Mouse (Mus musculus): ENCODE measurements around the gene Tnfrsf9. TPM values are rescaled to one million over a fixed set of nuclear protein-coding genes. Genes with fewer than 3 reads are reported as not detected.

Tnfrsf9 gene
- 2.0 and 3.5 TPM in 2 replicates for total RNA-seq (2014; rRNA removed; ENCODE audit: low replicate concordance)
- polyA plus RNA-seq (2015; fragmentation: Nextera tagmentation; extraction: Ambion mirVana), result 0.36 and 0.53 TPM in 2 replicates

DNA sequence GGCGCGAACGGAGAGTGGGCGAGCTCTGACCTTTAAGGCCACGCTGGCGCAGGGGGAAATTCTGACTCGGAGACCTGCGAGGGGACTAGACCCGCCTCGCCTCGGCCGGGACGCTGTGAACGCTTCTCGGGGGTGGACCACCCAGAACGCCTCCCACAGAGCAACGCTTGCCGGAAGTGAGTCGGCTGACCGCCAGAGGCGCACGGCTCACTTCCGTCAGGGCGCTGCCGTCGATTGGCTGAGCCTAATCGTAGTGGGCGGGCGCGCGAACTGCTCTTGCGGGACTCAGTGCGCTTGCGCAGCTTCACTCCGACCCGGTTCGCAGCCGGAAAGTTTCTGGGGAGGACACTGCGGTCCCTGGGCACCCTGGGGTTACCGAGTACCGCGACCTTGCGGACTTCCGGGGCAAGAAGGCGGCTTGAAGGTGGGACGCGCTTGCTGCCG lies at the start of gene Tnfrsf9, which contains the start of gene Park7:
TSS of gene Tnfrsf9 (plus strand) at position 273 of the 444 bp plus-strand sequence.
TSS of gene Park7 (minus strand) at position 148 of the 444 bp plus-strand sequence.
- under 1% methylated on average over 48 of the region's 48 CpGs for WGBS
- Histone ChIP-seq H3K36me3 (replicated peaks; ENCODE audit: control insufficient read depth, insufficient read depth, low read length) (no peaks in the 10 kb centered on the region), H3K9ac (replicated peaks; ENCODE audit: low read depth, low read length) (peak within 1 kb of the TSS; percentile 75), H3K4me2 (ENCODE audit: low read depth, low read length) (peak within 1 kb of the TSS; percentile 74), H3K4me3 (ENCODE audit: low read depth, low read length) (peak within 1 kb of the TSS; percentile 69), H3K9me3 (replicated peaks; ENCODE audit: control insufficient read depth, low read length) (no peaks in the 10 kb centered on the region), H3K4me1 (ENCODE audit: control insufficient read depth, insufficient read depth) (peaks cover 7% of the 10 kb centered on the region), H3K27me3 (ENCODE audit: control insufficient read depth, insufficient read depth, low read length) (no peaks in the 10 kb centered on the region), H3K27ac (ENCODE audit: low read depth) (peak within 1 kb of the TSS; percentile 92)
- DNase-seq (ENCODE audit: low spot score) (peak; percentile 98), ATAC-seq (ENCODE audit: insufficient read depth, low read depth) (peak; percentile 81)
- no peak for TF ChIP-seq EP300 (IDR thresholded peaks at IDR 0.05; ENCODE audit: low read depth)
- TF ChIP-seq CTCF (IDR thresholded peaks at IDR 0.05; ENCODE audit: low read depth), result peak; percentile 68

DNA sequence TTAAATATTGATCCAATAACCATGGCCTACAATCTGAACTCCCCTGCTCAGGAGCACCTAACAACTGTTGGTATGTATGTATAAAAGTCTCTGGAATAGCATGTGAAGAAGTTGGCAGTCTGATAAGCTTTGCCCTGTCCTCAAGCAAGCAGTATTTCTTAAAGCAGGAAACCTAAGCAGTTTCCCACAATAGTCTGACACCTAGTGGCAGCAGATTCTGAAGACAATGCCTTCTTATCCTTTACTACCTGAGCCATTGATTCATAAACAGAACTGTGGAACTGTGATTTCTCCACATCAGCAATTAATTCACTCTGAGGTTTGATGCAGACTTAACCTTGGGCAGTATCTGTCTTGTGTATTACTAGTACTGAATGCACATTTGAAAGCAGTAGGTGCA lies 49.0 kb upstream of the Tnfrsf9 start:
- H3K27ac ChIP-seq (ENCODE audit: low read depth), result no peak overlapping the region
- H3K27me3 ChIP-seq (ENCODE audit: control insufficient read depth, insufficient read depth, low read length), result no peaks in the 10 kb centered on the region
- TF ChIP-seq EP300 (IDR thresholded peaks at IDR 0.05; ENCODE audit: low read depth), result no peak
- TF ChIP-seq CTCF (IDR thresholded peaks at IDR 0.05; ENCODE audit: low read depth), result peak; percentile 51
- no peaks in the 10 kb centered on the region for H3K4me1 ChIP-seq (ENCODE audit: control insufficient read depth, insufficient read depth)
- no peak overlapping the region for H3K4me2 ChIP-seq (ENCODE audit: low read depth, low read length)
- no peaks in the 10 kb centered on the region for H3K9me3 ChIP-seq (replicated peaks; ENCODE audit: control insufficient read depth, low read length)
- no peak overlapping the region for H3K4me3 ChIP-seq (ENCODE audit: low read depth, low read length)
- H3K9ac ChIP-seq (replicated peaks; ENCODE audit: low read depth, low read length), result no peak overlapping the region
- ATAC-seq (ENCODE audit: insufficient read depth, low read depth) (no peak), DNase-seq (ENCODE audit: low spot score) (no peak)
- H3K36me3 ChIP-seq (replicated peaks; ENCODE audit: control insufficient read depth, insufficient read depth, low read length), result peaks cover 33% of the 10 kb centered on the region

DNA sequence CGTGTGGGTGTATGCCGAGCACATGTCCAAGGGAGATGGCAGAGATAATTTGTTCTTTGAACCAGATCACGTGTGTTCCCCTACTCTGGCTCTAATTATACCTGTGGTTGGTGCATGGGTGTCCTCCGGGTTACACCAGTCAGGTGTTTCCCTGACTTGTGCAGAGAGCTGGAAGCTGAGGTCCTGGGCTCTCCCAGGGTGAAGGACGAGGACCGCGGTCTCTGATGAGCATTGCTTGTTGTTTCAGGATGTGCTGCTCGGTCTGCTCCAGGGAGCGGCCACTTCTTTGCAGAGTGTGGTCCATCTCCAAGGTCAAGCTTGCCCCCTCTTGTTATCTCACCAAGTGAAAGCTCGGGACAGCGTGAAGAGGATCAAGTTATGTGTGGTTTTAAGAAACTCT lies 48.3 kb upstream of the Tnfrsf9 start:
- Histone ChIP-seq H3K27me3 (ENCODE audit: control insufficient read depth, insufficient read depth, low read length) (no peaks in the 10 kb centered on the region), H3K4me1 (ENCODE audit: control insufficient read depth, insufficient read depth) (peaks cover 5% of the 10 kb centered on the region; the same call in 1 of the 2 replicates), H3K4me3 (ENCODE audit: low read depth, low read length) (no peak overlapping the region), H3K9ac (replicated peaks; ENCODE audit: low read depth, low read length) (no peak overlapping the region), H3K4me2 (ENCODE audit: low read depth, low read length) (no peak overlapping the region), H3K36me3 (replicated peaks; ENCODE audit: control insufficient read depth, insufficient read depth, low read length) (peaks cover 33% of the 10 kb centered on the region), H3K9me3 (replicated peaks; ENCODE audit: control insufficient read depth, low read length) (no peaks in the 10 kb centered on the region), H3K27ac (ENCODE audit: low read depth) (no peak overlapping the region)
- no peak for DNase-seq (ENCODE audit: low spot score)
- no peak for ATAC-seq (ENCODE audit: insufficient read depth, low read depth)
- no peak for TF ChIP-seq CTCF (IDR thresholded peaks at IDR 0.05; ENCODE audit: low read depth)
- no peak for TF ChIP-seq EP300 (IDR thresholded peaks at IDR 0.05; ENCODE audit: low read depth)
- WGBS, result 89% methylated on average over 11 of the region's 11 CpGs

DNA sequence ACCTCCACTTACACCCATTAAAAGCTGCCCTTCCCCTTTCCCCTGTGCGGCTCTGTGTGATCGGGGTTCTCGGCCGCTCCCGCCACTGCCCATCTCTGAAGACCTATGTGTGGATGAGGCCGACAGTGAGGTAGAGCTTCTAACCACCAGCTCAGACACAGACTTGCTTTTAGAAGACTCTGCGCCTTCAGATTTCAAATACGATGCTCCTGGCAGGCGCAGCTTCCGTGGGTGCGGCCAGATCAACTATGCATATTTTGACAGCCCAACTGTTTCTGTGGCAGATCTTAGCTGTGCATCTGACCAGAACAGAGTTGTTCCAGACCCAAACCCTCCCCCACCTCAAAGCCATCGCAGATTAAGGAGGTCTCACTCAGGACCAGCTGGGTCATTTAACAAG lies 47.9 kb upstream of the Tnfrsf9 start:
- no peak for DNase-seq (ENCODE audit: low spot score)
- Histone ChIP-seq H3K4me3 (ENCODE audit: low read depth, low read length) (no peak overlapping the region), H3K27ac (ENCODE audit: low read depth) (no peak overlapping the region), H3K4me1 (ENCODE audit: control insufficient read depth, insufficient read depth) (peaks cover 10% of the 10 kb centered on the region), H3K27me3 (ENCODE audit: control insufficient read depth, insufficient read depth, low read length) (no peaks in the 10 kb centered on the region), H3K9ac (replicated peaks; ENCODE audit: low read depth, low read length) (no peak overlapping the region), H3K4me2 (ENCODE audit: low read depth, low read length) (no peak overlapping the region), H3K36me3 (replicated peaks; ENCODE audit: control insufficient read depth, insufficient read depth, low read length) (peaks cover 33% of the 10 kb centered on the region), H3K9me3 (replicated peaks; ENCODE audit: control insufficient read depth, low read length) (no peaks in the 10 kb centered on the region)
- WGBS, result 83% methylated on average over 10 of the region's 12 CpGs
- no peak for ATAC-seq (ENCODE audit: insufficient read depth, low read depth)
- TF ChIP-seq CTCF (IDR thresholded peaks at IDR 0.05; ENCODE audit: low read depth) (no peak), EP300 (IDR thresholded peaks at IDR 0.05; ENCODE audit: low read depth) (no peak)

DNA sequence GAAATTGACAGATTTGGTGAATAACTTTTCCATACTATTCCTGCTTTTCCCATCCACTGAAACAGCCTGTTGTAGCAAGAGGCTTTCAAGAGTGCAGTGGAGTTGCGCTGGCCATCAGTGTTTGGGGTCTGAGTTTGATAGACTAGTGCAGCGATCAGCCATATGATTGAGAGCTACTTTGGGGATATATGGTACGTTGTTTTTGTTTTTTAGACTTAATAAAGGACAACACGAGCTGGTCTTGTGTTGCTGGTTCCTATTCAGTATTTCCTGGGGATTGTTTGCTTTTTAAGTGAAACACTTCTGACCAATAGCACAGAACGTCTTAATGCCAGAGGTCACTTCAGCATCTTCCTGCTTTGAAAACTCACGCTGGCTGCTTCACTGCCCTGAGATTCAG lies 46.2 kb upstream of the Tnfrsf9 start:
- Histone ChIP-seq H3K27me3 (ENCODE audit: control insufficient read depth, insufficient read depth, low read length) (no peaks in the 10 kb centered on the region), H3K9me3 (replicated peaks; ENCODE audit: control insufficient read depth, low read length) (no peaks in the 10 kb centered on the region), H3K4me3 (ENCODE audit: low read depth, low read length) (no peak overlapping the region), H3K9ac (replicated peaks; ENCODE audit: low read depth, low read length) (no peak overlapping the region), H3K4me2 (ENCODE audit: low read depth, low read length) (no peak overlapping the region), H3K36me3 (replicated peaks; ENCODE audit: control insufficient read depth, insufficient read depth, low read length) (peaks cover 33% of the 10 kb centered on the region), H3K4me1 (ENCODE audit: control insufficient read depth, insufficient read depth) (peaks cover 20% of the 10 kb centered on the region), H3K27ac (ENCODE audit: low read depth) (no peak overlapping the region)
- 74% methylated on average over 6 of the region's 6 CpGs for WGBS
- ATAC-seq (ENCODE audit: insufficient read depth, low read depth), result no peak
- no peak for DNase-seq (ENCODE audit: low spot score)
- no peak for TF ChIP-seq CTCF (IDR thresholded peaks at IDR 0.05; ENCODE audit: low read depth)
- no peak for TF ChIP-seq EP300 (IDR thresholded peaks at IDR 0.05; ENCODE audit: low read depth)

DNA sequence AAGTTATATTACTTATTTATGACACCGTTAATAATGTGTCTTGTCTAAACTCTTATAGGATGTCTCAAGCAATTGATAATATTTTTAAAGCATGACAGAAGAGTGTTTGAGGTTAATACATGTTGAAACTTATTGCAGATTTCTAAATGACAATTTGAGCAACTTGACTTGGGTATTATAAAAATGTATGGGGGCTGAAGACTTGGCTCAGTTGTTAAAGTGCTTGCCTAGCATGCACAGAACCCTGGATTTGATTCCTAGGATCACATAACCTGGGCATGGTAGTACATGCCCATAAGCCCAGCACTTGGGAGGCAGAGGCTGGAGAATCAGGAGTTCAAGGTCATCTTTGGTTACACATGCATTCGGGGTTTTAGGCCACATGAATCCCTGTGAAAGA lies 45.5 kb upstream of the Tnfrsf9 start:
- DNase-seq (ENCODE audit: low spot score) (no peak), ATAC-seq (ENCODE audit: insufficient read depth, low read depth) (no peak)
- H3K27ac ChIP-seq (ENCODE audit: low read depth), result no peak overlapping the region
- no peaks in the 10 kb centered on the region for H3K9me3 ChIP-seq (replicated peaks; ENCODE audit: control insufficient read depth, low read length)
- H3K4me3 ChIP-seq (ENCODE audit: low read depth, low read length), result no peak overlapping the region
- TF ChIP-seq EP300 (IDR thresholded peaks at IDR 0.05; ENCODE audit: low read depth) (no peak), CTCF (IDR thresholded peaks at IDR 0.05; ENCODE audit: low read depth) (no peak)
- WGBS, result 66% methylated on average over 2 of the region's 2 CpGs
- H3K4me1 ChIP-seq (ENCODE audit: control insufficient read depth, insufficient read depth), result peaks cover 20% of the 10 kb centered on the region
- H3K9ac ChIP-seq (replicated peaks; ENCODE audit: low read depth, low read length), result no peak overlapping the region
- H3K27me3 ChIP-seq (ENCODE audit: control insufficient read depth, insufficient read depth, low read length), result no peaks in the 10 kb centered on the region
- no peak overlapping the region for H3K4me2 ChIP-seq (ENCODE audit: low read depth, low read length)
- peaks cover 33% of the 10 kb centered on the region for H3K36me3 ChIP-seq (replicated peaks; ENCODE audit: control insufficient read depth, insufficient read depth, low read length)

Measured in heart, postnatal 0 days (tissue).